Mouse (Mus musculus) frontal cortex, adult 2 months (tissue): ENCODE measurements around the gene Defb26. TPM values are rescaled to one million over a fixed set of nuclear protein-coding genes. Genes with fewer than 3 reads are reported as not detected.

Experiments
- DNase-seq, 2 experiments: peaks; one replicate each; pipeline ENCODE4 v3.0.0; 2022; ENCODE audit warnings: low spot score in 1 of 2; ENCODE audit errors: extremely low spot score in 1 of 2
- polyA plus RNA-seq: library from polyadenylated mRNA; depleted of rRNA; stranded (reverse); fragments of >200 nt; gene quantifications from 2 replicates; pipeline ENCODE4 v1.2.3, GENCODE M21; 2012; rRNA removed

The Defb26 gene
- polyA plus RNA-seq, 1 experiment = not detected

DNA sequence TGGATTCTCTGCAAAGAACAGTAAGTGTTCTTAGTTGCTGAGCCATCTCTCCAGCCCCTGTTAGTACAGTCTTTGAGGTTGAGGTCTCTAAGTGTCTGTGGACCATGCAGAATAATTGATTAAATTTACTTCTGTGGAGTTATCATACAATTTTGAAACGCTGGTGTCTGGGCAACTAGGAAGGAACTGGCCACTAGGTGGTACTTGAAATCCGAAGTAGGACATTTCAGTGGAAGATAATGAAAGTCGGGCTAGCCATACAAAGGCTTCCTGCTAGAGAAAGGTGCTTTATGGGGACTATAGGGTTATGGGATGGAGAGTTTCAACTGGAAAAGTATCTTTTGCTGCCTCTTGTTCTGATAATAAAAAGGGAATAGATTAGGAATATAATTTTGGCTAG lies 39.1 kb downstream of the Defb26 start:
- no peak for DNase-seq

DNA sequence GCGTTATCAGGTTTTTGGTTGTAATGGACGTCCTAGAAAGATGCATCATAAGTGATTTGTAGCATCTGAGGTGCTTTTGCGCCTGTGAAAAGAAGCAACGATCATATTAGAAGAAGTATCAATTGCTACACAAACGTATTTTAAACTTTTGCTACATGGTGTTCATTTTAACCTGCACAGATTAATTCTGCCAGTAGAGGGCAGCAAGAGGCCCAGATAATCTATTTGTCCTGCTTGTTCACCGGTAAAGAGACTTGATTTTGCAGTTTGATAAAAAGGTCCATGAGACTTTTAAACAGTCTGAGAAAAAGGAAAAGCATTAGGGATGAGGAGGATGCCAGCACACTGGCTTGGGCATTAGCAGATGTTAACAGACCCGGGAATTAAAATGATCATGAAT lies 40.5 kb downstream of the Defb26 start:
- DNase-seq = peak in 1 of 2 experiments; percentile 84

DNA sequence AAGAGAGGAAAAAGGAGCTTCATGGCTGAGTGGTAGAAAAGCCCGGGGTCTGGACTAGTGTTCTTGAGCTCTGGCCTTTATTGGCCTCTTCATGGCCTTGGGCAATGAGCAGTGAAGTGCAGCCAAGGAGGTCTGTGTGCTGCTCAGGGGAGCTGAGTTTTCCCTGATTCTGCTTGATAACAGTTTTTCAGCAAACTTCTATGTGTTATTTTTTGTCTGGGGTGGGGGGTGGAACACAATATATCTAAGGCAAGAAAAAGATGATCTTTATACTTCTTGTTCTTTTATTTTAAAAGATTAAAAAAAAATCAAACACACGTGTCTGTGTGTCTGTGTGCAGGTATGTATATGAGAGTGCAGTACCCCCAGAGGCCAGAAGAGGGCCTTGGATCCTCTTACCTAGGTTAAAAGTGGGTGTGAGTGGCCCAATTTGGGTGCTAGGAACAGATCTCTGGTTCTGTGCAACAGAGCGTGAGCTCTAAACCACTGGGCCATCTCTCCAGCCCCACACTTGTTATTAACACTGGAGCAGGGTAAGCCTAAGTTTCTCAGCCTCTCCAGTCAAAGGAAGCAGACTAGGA lies 46.8 kb downstream of the Defb26 start, which contains the start of gene Defb23:
Gene Defb23, minus strand, starts transcription at position 51 of the 581 bp plus-strand sequence.
- DNase-seq = no peak

DNA sequence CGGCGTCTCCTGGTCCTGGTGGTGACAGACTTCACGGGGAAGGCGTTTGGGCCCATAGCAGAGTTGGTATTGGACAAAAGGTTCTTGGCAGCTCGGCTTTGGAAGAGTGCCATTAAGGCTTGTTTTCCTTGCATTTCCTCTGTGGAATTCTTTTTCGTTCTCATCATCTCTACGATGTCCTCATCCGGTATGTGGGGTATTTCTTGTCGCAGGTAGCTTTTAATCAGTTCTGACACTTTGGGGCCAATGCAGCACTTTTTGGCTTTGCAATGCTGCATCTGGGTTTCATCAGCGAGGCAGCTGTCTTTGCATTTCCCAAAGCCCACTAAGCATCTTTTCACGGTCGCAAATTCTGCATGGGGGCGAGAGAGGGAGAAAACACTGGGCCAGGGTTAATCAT lies 52.3 kb downstream of the Defb26 start:
- no peak for DNase-seq

Other genes with a start within 250 kb of the Defb26 start
- gene Tbc1d20, start 217.9 kb downstream of the Defb26 start, polyA plus RNA-seq = 40.5 and 42.7 TPM in 2 replicates
- 209 and 246 TPM in 2 replicates for gene Rbck1, start 179.0 kb downstream of the Defb26 start, polyA plus RNA-seq
- 0.48 and 0.52 TPM in 2 replicates for gene Trib3, start 167.7 kb downstream of the Defb26 start, polyA plus RNA-seq
- gene Nrsn2, start 135.1 kb downstream of the Defb26 start, polyA plus RNA-seq = 99.0 and 113 TPM in 2 replicates
- gene Sox12, start 113.6 kb downstream of the Defb26 start, polyA plus RNA-seq = 22.7 and 23.4 TPM in 2 replicates
- gene Zcchc3, start 96.7 kb downstream of the Defb26 start, polyA plus RNA-seq = 9.2 and 9.7 TPM in 2 replicates
- 4.4 and 4.5 TPM in 2 replicates for gene 6820408C15Rik, start 96.1 kb downstream of the Defb26 start, polyA plus RNA-seq
- gene Defb23, start 47.1 kb downstream of the Defb26 start, polyA plus RNA-seq = not detected in 2 replicates
- 0.20 TPM in 1 of 2 replicates, not detected in the other for gene Defb20, start 34.6 kb downstream of the Defb26 start, polyA plus RNA-seq
- gene Defb22, start 21.6 kb downstream of the Defb26 start, polyA plus RNA-seq = not detected in 2 replicates
- not detected in 2 replicates for gene Defb28, start 6.6 kb upstream of the Defb26 start, polyA plus RNA-seq
- gene Defb29, start 28.4 kb upstream of the Defb26 start, polyA plus RNA-seq = not detected in 2 replicates
- gene Gm17416, start 57.6 kb upstream of the Defb26 start, polyA plus RNA-seq = not detected in 2 replicates
- not detected in 2 replicates for gene Defb21, start 61.1 kb upstream of the Defb26 start, polyA plus RNA-seq
- not detected in 2 replicates for gene Defb19, start 68.6 kb upstream of the Defb26 start, polyA plus RNA-seq
- gene Defb45, start 87.7 kb upstream of the Defb26 start, polyA plus RNA-seq = not detected in 2 replicates
- gene Defb36, start 92.6 kb upstream of the Defb26 start, polyA plus RNA-seq = not detected in 2 replicates
- gene Defb25, start 111.4 kb upstream of the Defb26 start, polyA plus RNA-seq = not detected in 2 replicates
- gene Rem1, start 115.3 kb upstream of the Defb26 start, polyA plus RNA-seq = 0.59 and 0.72 TPM in 2 replicates
- 82.4 and 82.7 TPM in 2 replicates for gene H13, start 157.8 kb upstream of the Defb26 start, polyA plus RNA-seq
- gene Mcts2, start 175.3 kb upstream of the Defb26 start, polyA plus RNA-seq = 18.9 and 19.0 TPM in 2 replicates
- gene Id1, start 224.6 kb upstream of the Defb26 start, polyA plus RNA-seq = 81.5 and 93.8 TPM in 2 replicates
- 6.9 and 7.6 TPM in 2 replicates for gene Cox4i2, start 242.5 kb upstream of the Defb26 start, polyA plus RNA-seq